Mouse (Mus musculus) MEL (cell line): ENCODE measurements at regions not wholly inside any gene's neighbourhood (a gene's known extent, or its start where the extent isn't known, plus 50 kb on each side); places are given as distances from the start of the nearest gene placed in this dataset.

ENCODE experiments used
- DNase-seq: peaks from one replicate; pipeline ENCODE4 v3.0.0; 2011; ENCODE audit warnings: low read depth, low spot score
- H3K27ac ChIP-seq: 2 replicates; pipeline ENCODE4 v1.5.1; 2012; ENCODE audit warnings: low read depth, mild to moderate bottlenecking, control low read depth, low read length, moderate library complexity; ENCODE audit not compliant: control insufficient read depth
- H3K27me3 ChIP-seq, 2 experiments: fragments of 150-350 bp in 1 of 2; sonication (generic) in 1 of 2; 2 replicates each; pipeline ENCODE4 v1.6.1; 2012; ENCODE audit warnings: low read length in 2 of 2, mild to moderate bottlenecking in 2 of 2, improper control_type of control experiment in 1 of 2, moderate library complexity in 1 of 2; ENCODE audit not compliant: insufficient read depth in 2 of 2, control insufficient read depth in 1 of 2
- H3K36me3 ChIP-seq, 2 experiments: 2 replicates each; pipeline ENCODE4 v1.6.1; 2012 to 2014; ENCODE audit warnings: low read length in 2 of 2, improper control_type of control experiment in 1 of 2, inconsistent platforms in 1 of 2, mild to moderate bottlenecking in 1 of 2; ENCODE audit not compliant: insufficient read depth in 2 of 2, control insufficient read depth in 1 of 2
- H3K4me1 ChIP-seq, 2 experiments: fragments of 150-350 bp in 1 of 2; sonication (generic) in 1 of 2; 2 replicates each; pipeline ENCODE4 v1.6.1; 2012; ENCODE audit warnings: low read length in 2 of 2, improper control_type of control experiment in 1 of 2, mild to moderate bottlenecking in 1 of 2; ENCODE audit not compliant: insufficient read depth in 2 of 2, control insufficient read depth in 1 of 2
- H3K4me3 ChIP-seq, 2 experiments: fragments of 150-350 bp in 1 of 2; sonication (generic) in 1 of 2; 2 replicates each; pipeline ENCODE4 v1.5.1; 2012; ENCODE audit warnings: low read depth in 2 of 2, low read length in 2 of 2, mild to moderate bottlenecking in 2 of 2, moderate library complexity in 2 of 2, control low read depth in 1 of 2, improper control_type of control experiment in 1 of 2; ENCODE audit not compliant: control insufficient read depth in 1 of 2, insufficient read depth in 1 of 2
- H3K79me2 ChIP-seq: 2 replicates; pipeline ENCODE4 v1.6.1; 2012; ENCODE audit warnings: mild to moderate bottlenecking, low read length, moderate library complexity; ENCODE audit not compliant: control insufficient read depth, poor library complexity, insufficient read depth
- H3K9ac ChIP-seq: 2 replicates; pipeline ENCODE4 v1.6.1; 2012; ENCODE audit warnings: low read depth, mild to moderate bottlenecking, control low read depth, low read length, moderate library complexity; ENCODE audit not compliant: control insufficient read depth, poor library complexity, severe bottlenecking
- H3K9me3 ChIP-seq: fragments of 150-350 bp; sonication (generic); replicated peaks from 2 replicates; pipeline ENCODE4 v1.6.1; 2012; ENCODE audit warnings: mild to moderate bottlenecking, low read length, improper control_type of control experiment, moderate library complexity; ENCODE audit not compliant: insufficient read depth
- CHD2 ChIP-seq: IDR thresholded peaks from 2 replicates; pipeline ENCODE4 v1.6.1; 2011; ENCODE audit warnings: low read length, improper control_type of control experiment
- CTCF ChIP-seq, 3 experiments: IDR thresholded peaks in 2 of 3; conservative IDR thresholded peaks in 1 of 3; 2 replicates each; pipeline ENCODE4 v1.5.1; 2011 to 2012; ENCODE audit warnings: low read length in 3 of 3, low read depth in 2 of 3, mild to moderate bottlenecking in 2 of 3, improper control_type of control experiment in 1 of 3, inconsistent platforms in 1 of 3, mixed read lengths in 1 of 3, moderate library complexity in 1 of 3; ENCODE audit not compliant: control insufficient read depth in 1 of 3, insufficient read depth in 1 of 3, poor library complexity in 1 of 3, severe bottlenecking in 1 of 3
- EP300 ChIP-seq, 2 experiments: IDR thresholded peaks; 2 replicates each; pipeline ENCODE4 v1.6.1; 2011; ENCODE audit warnings: improper control_type of control experiment in 2 of 2, low read length in 2 of 2, low read depth in 1 of 2, mild to moderate bottlenecking in 1 of 2
- ETS1 ChIP-seq: IDR thresholded peaks from 2 replicates; pipeline ENCODE4 v1.6.1; 2012; ENCODE audit warnings: low read depth, mild to moderate bottlenecking, inconsistent platforms, low read length, improper control_type of control experiment, moderate library complexity
- GABPA ChIP-seq: IDR thresholded peaks from 2 replicates; pipeline ENCODE4 v1.6.1; 2012; ENCODE audit warnings: low read depth, mild to moderate bottlenecking, inconsistent platforms, low read length, improper control_type of control experiment, moderate library complexity
- GATA1 ChIP-seq: IDR thresholded peaks from 2 replicates; pipeline ENCODE4 v1.6.1; 2011; ENCODE audit warnings: low read depth, low read length, improper control_type of control experiment
- HCFC1 ChIP-seq: IDR thresholded peaks from 2 replicates; pipeline ENCODE4 v1.6.1; 2012; ENCODE audit warnings: low read depth, mild to moderate bottlenecking, inconsistent platforms, low read length, improper control_type of control experiment, moderate library complexity
- KAT2A ChIP-seq: conservative IDR thresholded peaks from 2 replicates; pipeline ENCODE4 v1.6.1; 2012; ENCODE audit warnings: low read depth, low read length, improper control_type of control experiment, inconsistent platforms
- MEF2A ChIP-seq: IDR thresholded peaks from 2 replicates; pipeline ENCODE4 v1.6.1; 2014; ENCODE audit warnings: low read depth, mild to moderate bottlenecking, inconsistent platforms, low read length, improper control_type of control experiment; ENCODE audit not compliant: poor library complexity, insufficient replicate concordance, severe bottlenecking; ENCODE audit errors: extremely low read depth
- MXI1 ChIP-seq: IDR thresholded peaks from 2 replicates; pipeline ENCODE4 v1.6.1; 2011; ENCODE audit warnings: mild to moderate bottlenecking, low read depth, low read length, improper control_type of control experiment
- MYB ChIP-seq: IDR thresholded peaks from 2 replicates; pipeline ENCODE4 v1.6.1; 2011; ENCODE audit warnings: mild to moderate bottlenecking, low read depth, low read length, improper control_type of control experiment
- POLR2A ChIP-seq, 2 experiments: IDR thresholded peaks; 2 replicates each; pipeline ENCODE4 v1.6.1; 2011 to 2012; ENCODE audit warnings: low read length in 2 of 2, mild to moderate bottlenecking in 2 of 2, control low read depth in 1 of 2, improper control_type of control experiment in 1 of 2, low read depth in 1 of 2, moderate library complexity in 1 of 2; ENCODE audit not compliant: control insufficient read depth in 1 of 2, insufficient read depth in 1 of 2, poor library complexity in 1 of 2
- POLR2AphosphoS2 ChIP-seq: IDR thresholded peaks from 2 replicates; pipeline ENCODE4 v1.6.1; 2011; ENCODE audit warnings: low read length, improper control_type of control experiment
- POLR2AphosphoS5 ChIP-seq: IDR thresholded peaks from 2 replicates; pipeline ENCODE4 v1.6.1; 2012; ENCODE audit warnings: low read depth, borderline replicate concordance, mild to moderate bottlenecking, inconsistent platforms, low read length, moderate library complexity, mixed read lengths
- SIN3A ChIP-seq: IDR thresholded peaks from 2 replicates; pipeline ENCODE4 v1.6.1; 2012; ENCODE audit warnings: low read length, improper control_type of control experiment, inconsistent platforms
- TBP ChIP-seq: IDR thresholded peaks from 2 replicates; pipeline ENCODE4 v1.8.0; 2011; ENCODE audit warnings: low read depth, low read length, improper control_type of control experiment
- ZMIZ1 ChIP-seq: IDR thresholded peaks from 2 replicates; pipeline ENCODE4 v1.6.1; 2012; ENCODE audit warnings: low read depth, mild to moderate bottlenecking, inconsistent platforms, low read length, improper control_type of control experiment, moderate library complexity
- ZNF384 ChIP-seq: IDR thresholded peaks from 2 replicates; pipeline ENCODE4 v1.6.1; 2012; ENCODE audit warnings: low read depth, mild to moderate bottlenecking, inconsistent platforms, low read length, improper control_type of control experiment

DNA sequence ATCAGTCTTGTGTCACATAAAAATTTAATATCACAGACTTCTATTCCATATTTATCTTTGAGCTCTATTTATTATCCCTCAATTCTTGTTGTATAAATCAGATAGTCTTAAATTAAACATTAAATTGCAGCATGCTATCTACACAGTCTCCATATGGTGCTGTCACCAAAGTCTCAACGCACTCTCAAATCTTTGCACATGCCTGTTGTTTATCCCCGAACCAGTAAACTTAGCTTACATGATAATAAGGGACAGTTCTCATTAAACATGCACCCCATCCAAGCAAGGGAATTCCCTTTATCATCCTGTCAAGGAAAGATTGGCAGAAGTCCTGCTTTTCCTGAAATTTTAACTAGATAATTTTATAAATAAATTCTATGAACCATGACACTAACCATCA, 483.8 kb downstream of the Basp1 start:
- Histone ChIP-seq H3K27me3 (no peaks in the 10 kb centered on the region), H3K4me3 (no peak overlapping the region), H3K9ac (no peak overlapping the region), H3K9me3 (no peaks in the 10 kb centered on the region), H3K79me2 (no peaks in the 10 kb centered on the region), H3K27ac (no peak overlapping the region), H3K4me1 (no peaks in the 10 kb centered on the region), H3K36me3 (no peaks in the 10 kb centered on the region)
- DNase-seq = no peak
- TF ChIP-seq POLR2A (IDR thresholded peaks at IDR 0.05; ENCODE audit: control insufficient read depth in 1 of 2, insufficient read depth in 1 of 2, low read depth in 1 of 2, low read length in 2 of 2, poor library complexity in 1 of 2) = no peak

DNA sequence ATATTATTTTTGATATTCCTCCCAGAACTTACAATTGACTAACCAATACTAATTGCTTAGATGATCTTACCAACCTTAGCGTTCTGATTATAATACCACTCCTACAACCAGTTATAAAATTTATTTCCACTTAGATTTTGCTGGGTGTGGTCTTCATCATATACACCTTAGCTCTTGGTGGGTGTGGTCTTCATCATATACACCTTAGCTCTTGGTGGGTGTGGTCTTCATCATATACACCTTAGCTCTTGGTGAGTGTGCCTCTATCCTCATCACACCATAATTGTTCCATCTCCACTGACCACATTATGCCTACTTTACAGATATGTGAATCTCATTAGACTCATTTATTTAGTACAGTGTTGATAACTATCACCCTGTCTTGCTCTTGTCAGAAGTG, 501.7 kb downstream of the Basp1 start:
- Histone ChIP-seq H3K27me3 (no peaks in the 10 kb centered on the region), H3K36me3 (no peaks in the 10 kb centered on the region), H3K79me2 (no peaks in the 10 kb centered on the region), H3K27ac (no peak overlapping the region), H3K4me1 (no peaks in the 10 kb centered on the region), H3K9me3 (no peaks in the 10 kb centered on the region), H3K4me3 (no peak overlapping the region), H3K9ac (no peak overlapping the region)
- TF ChIP-seq MEF2A (no peak), SIN3A (no peak), TBP (no peak), ETS1 (no peak), ZMIZ1 (no peak), MYB (no peak), GATA1 (no peak), EP300 (IDR thresholded peaks at IDR 0.05; ENCODE audit: low read depth in 1 of 2, low read length in 2 of 2) (no peak), MXI1 (no peak), GABPA (no peak), POLR2AphosphoS2 (no peak), CTCF (IDR thresholded peaks at IDR 0.05 in 2 of 3, conservative IDR thresholded peaks at IDR 0.05 in 1 of 3; ENCODE audit: control insufficient read depth in 1 of 3, insufficient read depth in 1 of 3, low read depth in 2 of 3, low read length in 3 of 3, poor library complexity in 1 of 3, severe bottlenecking in 1 of 3) (no peak), ZNF384 (no peak), CHD2 (no peak), KAT2A (no peak), HCFC1 (no peak), POLR2AphosphoS5 (no peak), POLR2A (IDR thresholded peaks at IDR 0.05; ENCODE audit: control insufficient read depth in 1 of 2, insufficient read depth in 1 of 2, low read depth in 1 of 2, low read length in 2 of 2, poor library complexity in 1 of 2) (no peak)
- no peak for DNase-seq
